Mouse (Mus musculus) heart, adult 11 months (tissue): Measurements from ENCODE around the gene Olfr629.
"Not testable (repeated sequence)": the region's sequence is repeated elsewhere in the genome, so short reads cannot be mapped to it uniquely, and the experiment has no call there.

Experiments
- DNase-seq: peaks from one replicate; pipeline ENCODE4 v3.0.0; 2022

The Olfr629 gene

DNA sequence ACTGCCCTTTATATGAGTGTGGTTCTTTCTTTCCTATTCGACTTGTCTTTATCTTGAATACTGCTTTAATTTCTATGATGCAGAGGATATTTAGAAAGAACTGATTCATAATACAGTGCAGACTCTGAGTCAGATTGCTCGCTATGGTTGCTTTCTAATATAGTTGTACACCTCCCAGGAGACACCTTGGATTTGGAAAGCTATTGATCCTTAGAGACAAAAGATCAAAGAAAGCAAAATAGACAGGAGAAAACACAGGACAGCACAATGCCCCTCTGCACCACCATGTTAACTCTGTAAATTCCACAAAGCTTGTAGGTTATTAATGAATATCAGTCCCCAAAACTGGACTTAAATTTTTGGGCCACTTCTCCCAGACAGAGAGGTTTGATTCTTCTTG, at the start of gene Olfr629:
Gene Olfr629 (minus strand): TSS at position 101 of the 400 bp plus-strand sequence.
- DNase-seq, result no peak

DNA sequence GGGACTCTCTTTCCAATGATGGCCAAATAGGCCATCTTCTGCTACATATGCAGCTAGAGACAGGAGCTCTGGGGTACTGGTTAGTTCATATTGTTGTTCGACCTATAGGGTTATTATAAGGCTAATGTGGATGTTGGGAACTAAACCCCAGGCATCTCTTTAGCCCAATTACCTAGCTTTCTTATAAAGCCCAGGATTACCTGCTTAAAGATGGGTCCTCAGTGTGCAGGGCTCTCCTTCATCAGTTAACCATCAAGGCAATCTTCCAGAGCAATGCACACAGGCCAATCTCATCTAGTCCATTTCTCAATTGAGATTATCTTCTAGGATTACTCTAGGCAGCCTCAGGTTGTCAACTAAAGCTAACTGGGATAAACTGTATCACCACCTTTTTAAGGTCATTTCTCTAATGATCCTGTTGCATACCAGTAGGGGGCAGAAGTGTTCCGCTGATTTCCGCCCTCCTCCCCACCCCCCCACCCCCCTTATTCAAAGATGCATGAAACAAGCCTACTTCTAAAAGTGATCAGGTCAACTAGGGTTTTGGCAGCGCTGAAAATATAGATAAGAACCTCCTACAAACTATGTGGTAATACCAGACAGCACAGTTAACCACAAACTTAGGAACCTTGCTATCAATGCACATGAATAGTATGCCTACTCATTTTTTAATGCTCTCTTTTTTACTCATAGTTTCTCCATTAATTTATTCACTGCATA, 48.1 kb upstream of the Olfr629 start:
- DNase-seq, result peak; percentile 18

DNA sequence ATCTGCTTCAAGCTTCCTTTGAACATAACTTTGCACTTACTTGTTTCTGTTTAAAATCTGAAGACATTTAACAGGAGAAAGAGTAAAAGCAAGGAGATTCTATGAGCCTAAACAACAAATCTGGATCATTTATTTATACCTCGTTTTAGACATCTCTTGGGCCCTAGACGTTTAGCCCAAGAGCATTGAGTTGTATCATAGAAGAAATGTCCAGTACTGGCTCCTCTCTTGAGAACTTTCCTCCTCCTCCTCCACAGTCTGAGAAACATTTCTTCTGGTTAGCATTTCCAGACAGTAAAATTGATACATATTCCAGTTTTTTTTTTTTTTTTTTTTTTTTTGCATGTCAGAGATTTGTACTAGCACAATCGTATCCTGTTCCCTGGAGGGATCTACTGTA, 47.0 kb upstream of the Olfr629 start, which contains the start of gene Olfr67:
Gene Olfr67 (minus strand): TSS at position 101 of the 400 bp plus-strand sequence.
- no peak for DNase-seq

GRCm38 (mm10) chr7:103779598-103779997, 34.9 kb upstream of the Olfr629 start, which contains the start of gene Olfr68:
TSS of gene Olfr68 (minus strand) at chr7:103779698.
- no peak for DNase-seq

DNA sequence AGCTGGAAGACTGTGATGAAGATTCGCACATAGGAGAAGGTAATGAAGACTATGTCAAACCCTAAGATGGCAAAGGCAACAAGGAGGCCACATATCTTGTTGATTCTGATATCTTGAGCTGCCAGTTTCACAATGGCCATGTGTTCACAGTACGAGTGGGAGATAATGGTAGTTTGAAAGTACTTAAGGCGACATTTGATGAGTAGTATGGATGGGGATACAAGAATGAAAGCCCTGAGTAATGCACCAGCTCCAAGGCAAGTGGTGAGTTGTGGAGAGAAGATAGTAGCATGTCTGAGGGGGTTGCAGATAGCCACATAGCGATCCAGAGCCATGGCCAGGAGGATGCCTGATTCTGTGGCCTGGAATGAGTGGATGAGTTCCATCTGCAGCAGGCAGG, 32.9 kb upstream of the Olfr629 start:
- not testable (repeated sequence) for DNase-seq

DNA sequence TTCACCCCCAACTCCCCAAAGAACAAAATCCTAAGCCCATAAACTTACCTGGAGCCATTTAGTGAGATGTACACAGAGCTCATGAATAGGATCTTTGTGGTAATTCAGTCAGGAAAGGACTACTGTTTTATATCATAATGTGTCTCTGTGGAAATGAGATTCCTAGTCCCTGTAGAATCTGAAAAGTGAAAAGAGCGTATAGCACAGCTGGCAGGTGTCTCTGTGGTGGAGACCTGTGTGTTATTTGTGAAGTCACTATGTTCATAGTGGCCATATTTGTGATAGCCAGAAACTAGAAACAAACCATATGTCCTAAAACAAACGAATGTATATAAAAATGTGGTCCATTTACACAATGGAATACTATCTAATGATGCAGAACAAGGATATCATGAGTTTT, 26.8 kb upstream of the Olfr629 start, which contains the start of gene Olfr69:
Gene Olfr69 (minus strand): TSS at position 101 of the 400 bp plus-strand sequence.
- DNase-seq, result no peak

GRCm38 (mm10) chr7:103767687-103768086, 22.9 kb upstream of the Olfr629 start:
- DNase-seq, result not testable (repeated sequence)

- DNase-seq, result not testable (repeated sequence)
Observed at GRCm38 (mm10) chr7:103762212-103762611, 17.5 kb upstream of the Olfr629 start.

- DNase-seq, result no peak
Observed at GRCm38 (mm10) chr7:103757233-103757632, 12.5 kb upstream of the Olfr629 start, which contains the start of gene Olfr630. TSS of gene Olfr630 (minus strand) at chr7:103757333.

DNA sequence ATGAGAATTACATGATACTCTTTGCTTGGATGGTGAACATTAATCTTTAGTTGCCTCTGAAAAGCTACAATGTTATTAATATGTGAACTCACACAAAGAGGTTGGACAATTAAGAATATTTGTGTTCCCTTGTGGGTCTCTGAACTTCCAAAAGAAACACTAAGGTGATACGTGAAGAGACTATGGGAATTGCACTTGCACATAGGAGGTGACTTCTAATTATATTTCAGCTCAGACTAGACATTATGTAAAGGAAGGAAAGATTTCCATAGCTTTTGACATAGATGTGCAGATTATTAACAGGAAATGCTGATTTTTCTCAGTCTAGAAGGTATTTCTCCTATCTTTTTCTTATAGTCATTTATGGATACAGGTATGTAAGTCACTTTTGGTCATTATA, 14.7 kb downstream of the Olfr629 start, which contains the start of gene Olfr628:
Gene Olfr628 (plus strand): TSS at position 301 of the 400 bp plus-strand sequence.
- no peak for DNase-seq

- not testable (repeated sequence) for DNase-seq
Observed at GRCm38 (mm10) chr7:103716398-103716797, 28.3 kb downstream of the Olfr629 start.

DNA sequence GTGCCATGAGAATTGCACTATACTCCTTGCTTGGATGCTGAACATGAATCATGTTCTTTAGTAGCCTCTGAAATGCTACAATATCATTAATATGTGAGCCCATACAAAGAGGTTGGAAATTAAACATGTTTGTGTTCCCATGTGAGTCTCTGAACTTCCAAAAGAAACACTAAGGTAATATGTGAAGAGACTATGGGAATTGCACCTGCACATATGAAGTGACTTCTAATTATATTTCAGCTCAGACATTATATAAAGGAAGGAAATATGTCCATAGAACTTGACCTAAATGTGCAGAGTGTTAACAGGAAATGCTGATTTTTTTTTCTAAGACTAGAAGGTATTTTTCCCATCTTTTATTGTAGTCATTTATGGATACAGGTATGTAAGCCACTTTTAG, 30.4 kb downstream of the Olfr629 start, which contains the start of gene Olfr243:
Gene Olfr243 (plus strand): TSS at position 301 of the 400 bp plus-strand sequence.
- DNase-seq, result no peak

DNA sequence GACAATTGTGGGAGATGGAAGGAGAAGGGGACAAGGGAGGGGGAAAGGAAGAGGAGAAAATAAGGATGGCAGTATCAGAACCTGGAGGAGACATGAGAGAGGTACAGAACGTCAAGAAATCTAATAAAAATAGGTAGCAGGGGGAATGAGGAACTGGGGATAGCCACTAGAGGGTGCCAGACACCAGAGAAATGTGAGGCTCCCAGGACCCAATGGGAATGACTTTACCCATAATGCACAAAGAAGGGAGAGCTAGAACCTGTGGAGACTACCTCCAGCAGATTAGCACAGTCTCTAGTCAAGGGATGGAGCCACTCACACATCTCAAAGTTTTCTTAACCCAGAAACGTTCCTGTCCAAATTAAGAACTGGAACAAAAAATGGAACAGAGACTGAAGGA, 32.7 kb downstream of the Olfr629 start:
- DNase-seq, result no peak

GRCm38 (mm10) chr7:103699469-103699868, 45.3 kb downstream of the Olfr629 start:
- no peak for DNase-seq
